Mouse (Mus musculus) heart, embryonic 16.5 days (tissue): Measurements from ENCODE around the gene Ablim1. TPM values are rescaled to one million over a fixed set of nuclear protein-coding genes. Genes with fewer than 3 reads are reported as not detected.
A peak's percentile ranks its signal among the peaks of the same experiment; 100 is the strongest.

Source experiments
- ATAC-seq: fragments of 200-750 bp; cut with Nextera tagmentation; replicated peaks from 2 replicates; pipeline ENCODE4 v1.8.0; 2017; ENCODE audit warnings: moderate number of reproducible peaks; ENCODE audit not compliant: insufficient read depth, low FRiP score; ENCODE audit errors: extremely low read depth
- H3K27ac ChIP-seq: fragments of 300-500 bp; sonication (generic); 2 replicates; pipeline ENCODE4 v1.5.1; 2014; ENCODE audit warnings: mild to moderate bottlenecking, low read length, control low read depth, moderate library complexity
- H3K27me3 ChIP-seq: fragments of 300-500 bp; sonication (generic); 2 replicates; pipeline ENCODE4 v1.6.1; 2014; ENCODE audit warnings: low read length, mixed read lengths; ENCODE audit not compliant: control insufficient read depth, insufficient read depth
- H3K36me3 ChIP-seq: fragments of 300-500 bp; sonication (generic); 2 replicates; pipeline ENCODE4 v1.6.1; 2014; ENCODE audit not compliant: control insufficient read depth, insufficient read depth
- H3K4me1 ChIP-seq: fragments of 300-500 bp; sonication (generic); 2 replicates; pipeline ENCODE4 v1.6.1; 2014; ENCODE audit warnings: low read length, mixed read lengths; ENCODE audit not compliant: control insufficient read depth, insufficient read depth
- H3K4me2 ChIP-seq: fragments of 300-500 bp; sonication (generic); 2 replicates; pipeline ENCODE4 v1.6.1; 2014; ENCODE audit warnings: low read depth, mild to moderate bottlenecking, control low read depth, low read length
- H3K4me3 ChIP-seq: fragments of 300-500 bp; sonication (generic); 2 replicates; pipeline ENCODE4 v1.5.1; 2014; ENCODE audit warnings: mild to moderate bottlenecking, control low read depth, low read length
- H3K9ac ChIP-seq: fragments of 300-500 bp; sonication (generic); 2 replicates; pipeline ENCODE4 v1.6.1; 2014; ENCODE audit warnings: low read length, control low read depth
- H3K9me3 ChIP-seq: fragments of 300-500 bp; sonication (generic); replicated peaks from 2 replicates; pipeline ENCODE4 v1.6.1; 2016; ENCODE audit warnings: low read length; ENCODE audit not compliant: control insufficient read depth
- WGBS: fragments of 180-500 bp; shearing (Covaris S2); extraction: QIAGEN DNeasy Blood & Tissue Kit; methylation state at CpG from one replicate; pipeline ENCODE4 v1.1.7; 2014; 5-methylcytosine and 5-hydroxymethylcytosine counted together
- polyA plus RNA-seq: library from polyadenylated mRNA; unstranded; fragments of >200 nt; fragmentation: Nextera tagmentation; extraction: Ambion mirVana; gene quantifications from 2 replicates; pipeline ENCODE4 v1.2.1, GENCODE M21; 2015

The Ablim1 gene
- polyA plus RNA-seq, 1 experiment from 2014 or later = 72.6 TPM

DNA sequence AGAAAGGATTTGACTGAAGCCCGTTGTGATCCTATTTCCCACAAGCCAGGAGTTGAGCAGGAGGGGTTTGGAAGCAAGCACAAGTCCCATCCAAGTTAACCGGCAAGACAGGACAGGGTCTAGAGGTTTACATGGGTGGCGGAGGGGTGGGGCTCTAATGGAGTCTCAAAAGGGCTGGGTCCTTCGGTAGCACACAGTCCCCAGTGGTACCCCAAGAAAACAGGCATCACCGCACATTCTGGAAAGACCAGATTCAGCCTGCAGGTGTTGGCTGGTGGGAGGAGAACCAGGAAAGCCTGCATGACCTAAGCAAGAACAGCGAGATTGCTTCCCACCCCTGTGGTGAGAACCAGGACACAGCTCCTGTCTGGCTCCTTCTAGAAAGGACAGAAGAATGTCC is 186.7 kb downstream of the Ablim1 start:
- Histone ChIP-seq H3K9ac (peak overlapping the region; percentile 16; the same call in 1 of the 2 replicates), H3K36me3 (peaks cover 20% of the 10 kb centered on the region), H3K4me1 (peaks cover 15% of the 10 kb centered on the region), H3K4me3 (no peak overlapping the region), H3K27ac (no peak overlapping the region), H3K9me3 (no peaks in the 10 kb centered on the region; the same call in 1 of the 2 replicates), H3K4me2 (no peak overlapping the region), H3K27me3 (no peaks in the 10 kb centered on the region)
- ATAC-seq = no peak
- 78% methylated on average over 6 of the region's 6 CpGs for WGBS

GRCm38 (mm10) chr19:57127523-57127922 is 187.2 kb downstream of the Ablim1 start:
- 89% methylated on average over 5 of the region's 5 CpGs for WGBS
- no peaks in the 10 kb centered on the region for H3K27me3 ChIP-seq
- H3K27ac ChIP-seq = no peak overlapping the region
- no peak overlapping the region for H3K9ac ChIP-seq
- H3K4me3 ChIP-seq = no peak overlapping the region
- H3K4me2 ChIP-seq = no peak overlapping the region
- ATAC-seq = no peak
- H3K4me1 ChIP-seq = peaks cover 15% of the 10 kb centered on the region
- peaks cover 22% of the 10 kb centered on the region for H3K36me3 ChIP-seq
- H3K9me3 ChIP-seq = no peaks in the 10 kb centered on the region; the same call in 1 of the 2 replicates

DNA sequence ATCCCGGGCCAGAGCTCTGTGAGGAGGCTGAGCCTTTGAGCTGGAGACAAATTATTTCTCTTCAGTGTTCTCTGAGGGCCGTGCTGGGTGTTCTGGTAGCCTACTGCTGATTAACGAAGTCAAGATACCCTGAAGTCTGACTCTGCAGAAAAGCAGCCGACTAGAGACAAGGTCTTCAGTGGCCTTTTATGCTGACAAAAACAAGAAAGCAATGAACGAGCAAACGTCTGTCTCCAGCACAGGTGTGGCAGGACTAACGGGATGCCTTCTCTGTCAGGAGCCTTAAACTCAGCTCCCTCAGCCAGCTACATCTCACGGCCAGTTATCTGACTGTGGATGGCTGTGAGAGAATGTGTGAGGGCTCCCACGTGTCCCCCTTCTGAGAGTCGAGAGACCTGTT is 187.8 kb downstream of the Ablim1 start:
- Histone ChIP-seq H3K4me3 (no peak overlapping the region), H3K4me2 (no peak overlapping the region), H3K36me3 (peaks cover 20% of the 10 kb centered on the region), H3K9ac (no peak overlapping the region), H3K27me3 (no peaks in the 10 kb centered on the region), H3K9me3 (no peaks in the 10 kb centered on the region; the same call in 1 of the 2 replicates), H3K4me1 (peaks cover 15% of the 10 kb centered on the region), H3K27ac (no peak overlapping the region)
- ATAC-seq = no peak
- 47% methylated on average over 10 of the region's 10 CpGs for WGBS

DNA sequence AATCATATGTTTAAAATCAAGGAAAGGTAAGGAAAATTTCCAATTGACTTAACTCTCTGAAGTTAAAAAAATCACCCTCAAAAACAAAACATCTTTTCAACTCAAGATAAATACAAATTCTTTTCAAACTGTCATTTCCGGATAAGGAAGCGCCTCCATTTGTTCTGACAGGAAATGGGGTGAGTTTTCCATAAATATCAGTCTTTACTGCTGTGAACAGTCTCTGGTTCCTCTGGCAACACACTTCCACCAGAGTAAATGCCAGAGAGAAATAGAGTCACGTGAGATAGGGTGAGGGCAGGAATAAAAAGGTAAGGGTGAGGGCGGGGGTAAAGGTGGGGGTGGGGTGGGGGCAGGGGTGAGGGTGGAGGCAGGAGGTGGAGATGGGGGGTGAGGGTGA is 189.8 kb downstream of the Ablim1 start:
- ATAC-seq = no peak
- no peak overlapping the region for H3K27ac ChIP-seq
- H3K4me3 ChIP-seq = no peak overlapping the region
- peaks cover 16% of the 10 kb centered on the region for H3K36me3 ChIP-seq
- no peaks in the 10 kb centered on the region for H3K27me3 ChIP-seq
- H3K9ac ChIP-seq = no peak overlapping the region
- peaks cover 23% of the 10 kb centered on the region for H3K4me1 ChIP-seq
- 55% methylated on average over 4 of the region's 4 CpGs for WGBS
- no peak overlapping the region for H3K4me2 ChIP-seq
- no peaks in the 10 kb centered on the region; the same call in 1 of the 2 replicates for H3K9me3 ChIP-seq

DNA sequence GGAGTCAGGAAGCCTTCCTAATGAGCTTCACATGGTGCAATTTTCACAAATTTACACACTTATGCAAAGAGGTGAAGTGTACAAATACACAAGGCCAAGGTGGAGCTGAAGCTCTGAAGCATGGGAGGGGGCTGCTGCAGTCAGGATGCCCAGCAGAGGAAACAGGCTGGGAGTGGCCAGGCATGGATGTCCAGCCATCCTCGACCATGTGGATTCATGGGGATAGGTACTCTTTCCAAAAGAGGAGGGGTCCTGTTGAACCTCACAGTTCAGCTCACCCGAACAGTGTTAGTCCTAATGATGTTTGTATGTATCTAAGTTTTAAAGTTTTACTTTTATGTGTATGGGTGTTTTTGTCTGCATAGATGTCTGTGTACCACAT is 190.6 kb downstream of the Ablim1 start:
- ATAC-seq = no peak

GRCm38 (mm10) chr19:57123503-57124137 is 191.1 kb downstream of the Ablim1 start:
- ATAC-seq = peak; percentile 59
- Histone ChIP-seq H3K9ac (0 out of 2 replicates have a peak overlapping the region, but pooled peaks have one; percentile 6), H3K36me3 (peaks cover 15% of the 10 kb centered on the region), H3K27ac (peak overlapping the region; percentile 81), H3K4me2 (peak overlapping the region; percentile 2; the same call in 1 of the 2 replicates), H3K4me1 (peaks cover 33% of the 10 kb centered on the region), H3K4me3 (no peak overlapping the region), H3K9me3 (no peaks in the 10 kb centered on the region; the same call in 1 of the 2 replicates), H3K27me3 (no peaks in the 10 kb centered on the region)
- 62% methylated on average over 11 of the region's 11 CpGs for WGBS

More for the DNA sequence above, 190.6 kb downstream of the Ablim1 start:
- Histone ChIP-seq H3K4me1 (peaks cover 31% of the 10 kb centered on the region), H3K36me3 (peaks cover 15% of the 10 kb centered on the region), H3K9me3 (no peaks in the 10 kb centered on the region; the same call in 1 of the 2 replicates), H3K4me2 (no peak overlapping the region), H3K4me3 (no peak overlapping the region), H3K27me3 (no peaks in the 10 kb centered on the region), H3K9ac (0 out of 2 replicates have a peak overlapping the region, but pooled peaks have one; percentile 34), H3K27ac (peak overlapping the region; percentile 81)
- WGBS = 75% methylated on average over 2 of the region's 2 CpGs

DNA sequence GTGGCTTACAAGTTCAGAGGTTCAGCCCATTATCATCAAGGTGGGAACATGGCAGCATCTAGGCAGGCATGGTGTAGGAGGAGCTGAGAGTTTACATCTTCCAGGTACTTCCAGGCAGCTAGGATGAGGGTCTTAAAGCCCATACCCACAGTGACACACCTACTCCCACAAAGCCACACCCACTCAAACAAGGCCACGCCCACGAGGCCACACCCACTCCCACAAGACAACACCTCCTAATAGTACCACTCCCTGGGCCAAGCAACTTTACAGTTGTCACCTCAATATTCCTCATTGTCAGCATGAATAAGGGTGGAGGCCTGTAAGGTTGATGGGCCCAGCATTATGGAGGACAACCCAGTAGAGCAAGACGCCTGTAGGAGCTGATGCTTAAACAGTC is 192.5 kb downstream of the Ablim1 start:
- Histone ChIP-seq H3K36me3 (peaks cover 15% of the 10 kb centered on the region), H3K27ac (no peak overlapping the region), H3K4me2 (no peak overlapping the region), H3K27me3 (no peaks in the 10 kb centered on the region), H3K9ac (no peak overlapping the region), H3K9me3 (no peaks in the 10 kb centered on the region; the same call in 1 of the 2 replicates), H3K4me1 (peaks cover 40% of the 10 kb centered on the region), H3K4me3 (no peak overlapping the region)
- no peak for ATAC-seq
- WGBS = 78% methylated on average over 3 of the region's 3 CpGs

DNA sequence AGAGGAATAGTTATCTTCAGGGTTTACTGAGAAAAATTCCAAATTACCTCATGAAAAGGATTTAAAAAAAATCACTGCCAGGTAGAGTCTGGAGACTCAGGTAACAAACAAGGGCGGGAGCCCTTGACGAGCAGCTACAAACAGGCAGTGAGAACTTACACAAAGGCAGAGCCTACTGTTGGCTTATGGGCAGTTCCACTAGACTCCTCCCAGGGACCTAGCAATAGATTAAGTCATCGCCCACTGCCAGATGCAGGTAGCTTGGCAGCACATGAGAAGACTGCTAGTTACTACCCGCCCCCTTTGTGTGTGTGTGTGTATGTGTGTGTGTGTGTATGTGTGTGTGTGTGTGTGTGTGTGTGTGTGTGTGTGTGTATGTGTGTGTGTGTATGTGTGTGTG is 193.7 kb downstream of the Ablim1 start:
- no peak overlapping the region for H3K4me3 ChIP-seq
- no peaks in the 10 kb centered on the region for H3K27me3 ChIP-seq
- H3K4me1 ChIP-seq = peaks cover 52% of the 10 kb centered on the region
- H3K36me3 ChIP-seq = 0 out of 2 replicates have a peak, but pooled peaks cover 4% of the 10 kb centered on the region
- H3K4me2 ChIP-seq = no peak overlapping the region
- H3K9ac ChIP-seq = no peak overlapping the region
- no peaks in the 10 kb centered on the region for H3K9me3 ChIP-seq
- no peak overlapping the region for H3K27ac ChIP-seq
- WGBS = 76% methylated on average over 4 of the region's 4 CpGs
- ATAC-seq = no peak

- no peak for ATAC-seq
- H3K9ac ChIP-seq = peak overlapping the region; percentile 25; the same call in 1 of the 2 replicates
- no peaks in the 10 kb centered on the region for H3K9me3 ChIP-seq
- peak overlapping the region; percentile 61 for H3K4me2 ChIP-seq
- peaks cover 65% of the 10 kb centered on the region for H3K4me1 ChIP-seq
- no peaks in the 10 kb centered on the region for H3K27me3 ChIP-seq
- 52% methylated on average over 3 of the region's 3 CpGs for WGBS
- peak overlapping the region; percentile 78 for H3K27ac ChIP-seq
- H3K4me3 ChIP-seq = no peak overlapping the region
- H3K36me3 ChIP-seq = peaks cover 5% of the 10 kb centered on the region; the same call in 1 of the 2 replicates
Observed at GRCm38 (mm10) chr19:57119661-57120060, 195.1 kb downstream of the Ablim1 start.
